Mouse (Mus musculus) small intestine, adult 2 months (tissue): ENCODE data around the gene Eral1. TPM values are rescaled to one million over a fixed set of nuclear protein-coding genes. Genes with fewer than 3 reads are reported as not detected.
A peak's percentile ranks its signal among the peaks of the same experiment; 100 is the strongest.

Experiments
- H3K27ac ChIP-seq: fragments of 200-500 bp; 2 replicates; pipeline ENCODE4 v1.5.1; 2012; ENCODE audit warnings: low read depth, low read length, control low read depth, inconsistent platforms; ENCODE audit not compliant: insufficient read depth
- H3K27me3 ChIP-seq: fragments of 200-500 bp; 2 replicates; pipeline ENCODE4 v1.6.1; 2012; ENCODE audit warnings: mild to moderate bottlenecking, moderate library complexity, low read length, inconsistent platforms; ENCODE audit not compliant: control insufficient read depth, insufficient read depth
- H3K36me3 ChIP-seq: fragments of 200-500 bp; 2 replicates; pipeline ENCODE4 v1.6.1; 2012; ENCODE audit warnings: mild to moderate bottlenecking, low read length, control low read depth, inconsistent platforms; ENCODE audit not compliant: control insufficient read depth, insufficient read depth
- H3K4me1 ChIP-seq: fragments of 200-500 bp; 2 replicates; pipeline ENCODE4 v1.6.1; 2012; ENCODE audit warnings: low read length, inconsistent platforms, mixed read lengths; ENCODE audit not compliant: control insufficient read depth, insufficient read depth, insufficient read length
- H3K4me3 ChIP-seq: fragments of 200-500 bp; 2 replicates; pipeline ENCODE4 v1.5.1; 2012; ENCODE audit warnings: low read depth, mild to moderate bottlenecking, control low read depth, inconsistent platforms, low read length, moderate library complexity
- CTCF ChIP-seq: fragments of 200-500 bp; IDR thresholded peaks from 2 replicates; pipeline ENCODE4 v1.5.1; 2012; ENCODE audit warnings: low read depth, mild to moderate bottlenecking, control low read depth, inconsistent platforms, low read length, moderate library complexity, mixed read lengths; ENCODE audit not compliant: insufficient replicate concordance, insufficient read length; ENCODE audit errors: extremely low read depth
- POLR2A ChIP-seq: fragments of 200-500 bp; IDR thresholded peaks from 2 replicates; pipeline ENCODE4 v1.6.1; 2012; ENCODE audit warnings: low read depth, mild to moderate bottlenecking, control low read depth, inconsistent platforms, low read length, moderate library complexity
- WGBS: fragments of 180-500 bp; shearing (Covaris S2); methylation state at CpG from one replicate; pipeline ENCODE4 v1.1.7; 2018; 5-methylcytosine and 5-hydroxymethylcytosine counted together
- polyA plus RNA-seq: library from polyadenylated mRNA; depleted of rRNA; stranded (reverse); fragments of >200 nt; gene quantifications from 2 replicates; pipeline ENCODE4 v1.2.3, GENCODE M21; 2012; rRNA removed

Eral1 gene
- 12.2 and 17.3 TPM in 2 replicates for polyA plus RNA-seq

GRCm38 (mm10) chr11:78079961-78080921 lies at the start of gene Eral1:
Gene Eral1 (minus strand): TSS chr11:78080383.
- Histone ChIP-seq H3K4me1 (no peaks in the 10 kb centered on the region), H3K27me3 (no peaks in the 10 kb centered on the region), H3K27ac (no peak within 1 kb of the TSS), H3K36me3 (peaks cover 10% of the 10 kb centered on the region), H3K4me3 (peak within 1 kb of the TSS; percentile 82)
- WGBS: 1% methylated on average over 42 of the region's 42 CpGs
- TF ChIP-seq POLR2A: peak; percentile 56; the same call in 1 of the 2 replicates
- no peak for TF ChIP-seq CTCF

- Histone ChIP-seq H3K27ac (no peak overlapping the region), H3K36me3 (no peaks in the 10 kb centered on the region), H3K4me1 (peaks cover 12% of the 10 kb centered on the region), H3K4me3 (no peak overlapping the region), H3K27me3 (no peaks in the 10 kb centered on the region)
- WGBS: 30% methylated on average over 8 of the region's 8 CpGs
- TF ChIP-seq CTCF (no peak), POLR2A (no peak)
These were observed 49.3 kb upstream of the Eral1 start for GRCm38 (mm10) chr11:78129458-78129857.

DNA sequence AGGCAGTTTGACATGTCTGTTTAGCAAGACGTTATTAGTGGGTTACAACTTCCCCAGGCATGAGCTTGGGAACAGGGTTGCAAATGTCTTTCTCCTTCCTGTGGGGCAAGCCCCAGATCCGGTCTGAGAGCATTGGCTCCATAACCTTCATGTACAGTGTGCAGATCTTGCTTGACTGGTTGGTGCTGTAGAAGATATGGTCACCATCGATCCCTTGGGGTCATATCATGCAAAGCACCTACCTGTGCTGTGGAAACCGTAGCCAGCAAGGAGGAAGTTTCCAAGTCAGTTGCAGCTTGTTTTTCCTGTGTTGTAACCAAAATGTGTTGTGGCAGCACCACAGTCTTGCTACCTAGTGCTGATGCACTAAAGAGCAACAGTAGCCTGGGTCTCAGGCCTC lies 46.6 kb upstream of the Eral1 start:
- TF ChIP-seq CTCF (no peak), POLR2A (no peak)
- WGBS: 53% methylated on average over 4 of the region's 4 CpGs

DNA sequence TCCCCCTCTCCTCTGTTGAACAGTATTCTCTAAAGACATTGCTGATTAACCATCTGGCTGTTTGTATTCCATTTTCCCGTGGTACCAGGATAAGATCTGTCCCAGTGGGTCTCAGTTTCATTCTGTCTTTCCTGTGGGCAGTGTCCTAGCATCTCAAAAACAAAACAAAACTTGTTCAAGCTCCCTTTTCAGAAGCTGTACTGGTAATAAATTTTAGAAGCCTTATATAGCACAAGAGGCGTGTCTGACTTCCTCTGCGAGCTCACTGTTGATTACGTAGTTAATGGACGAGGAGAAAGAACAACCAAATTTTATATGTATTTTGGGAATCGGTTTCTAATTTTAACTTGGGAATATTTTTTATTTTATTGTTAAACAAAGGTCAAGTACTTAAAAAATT lies 45.5 kb upstream of the Eral1 start:
- TF ChIP-seq POLR2A: no peak
- TF ChIP-seq CTCF: no peak
- Histone ChIP-seq H3K27me3 (no peaks in the 10 kb centered on the region), H3K4me3 (no peak overlapping the region), H3K36me3 (no peaks in the 10 kb centered on the region), H3K4me1 (peaks cover 12% of the 10 kb centered on the region), H3K27ac (peak overlapping the region; percentile 53; the same call in 1 of the 2 replicates)
- WGBS: 52% methylated on average over 6 of the region's 6 CpGs

More for the DNA sequence above, 46.6 kb upstream of the Eral1 start:
- no peak overlapping the region for H3K27ac ChIP-seq
- H3K27me3 ChIP-seq: no peaks in the 10 kb centered on the region
- no peak overlapping the region for H3K4me3 ChIP-seq
- no peaks in the 10 kb centered on the region for H3K36me3 ChIP-seq
- H3K4me1 ChIP-seq: peaks cover 12% of the 10 kb centered on the region

- no peak for TF ChIP-seq CTCF
- TF ChIP-seq POLR2A: no peak
- no peaks in the 10 kb centered on the region for H3K27me3 ChIP-seq
- peaks cover 9% of the 10 kb centered on the region for H3K4me1 ChIP-seq
- no peak overlapping the region for H3K27ac ChIP-seq
- no peak overlapping the region for H3K4me3 ChIP-seq
- H3K36me3 ChIP-seq: no peaks in the 10 kb centered on the region
These were observed 43.6 kb upstream of the Eral1 start for GRCm38 (mm10) chr11:78123782-78124181.

- 85% methylated on average over 4 of the region's 4 CpGs for WGBS
- no peak for TF ChIP-seq CTCF
- TF ChIP-seq POLR2A: no peak
- Histone ChIP-seq H3K4me1 (peaks cover 9% of the 10 kb centered on the region), H3K4me3 (no peak overlapping the region), H3K27ac (no peak overlapping the region), H3K27me3 (no peaks in the 10 kb centered on the region), H3K36me3 (no peaks in the 10 kb centered on the region)
These were observed 42.6 kb upstream of the Eral1 start for GRCm38 (mm10) chr11:78122815-78123214.

DNA sequence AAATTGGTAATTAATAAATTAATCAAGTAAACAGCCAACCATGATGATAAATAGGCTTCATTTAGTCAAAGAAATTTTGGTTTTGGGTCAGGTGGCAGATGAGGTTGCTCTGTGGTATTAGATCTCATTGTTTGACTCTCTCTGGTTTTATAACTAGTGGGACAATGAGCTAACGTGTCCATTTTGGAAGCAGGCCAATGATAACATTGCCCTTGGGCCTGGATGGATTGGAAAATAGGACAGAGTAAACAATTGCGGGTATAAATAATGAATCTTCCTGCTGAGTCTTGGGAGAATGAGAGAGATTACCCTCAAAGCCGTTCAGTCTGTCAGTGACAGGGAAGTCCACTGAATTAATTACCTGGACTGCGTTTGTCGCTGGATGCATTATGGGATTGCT lies 41.0 kb upstream of the Eral1 start:
- TF ChIP-seq POLR2A (no peak), CTCF (no peak)
- H3K4me3 ChIP-seq: no peak overlapping the region
- 20% methylated on average over 5 of the region's 5 CpGs for WGBS
- no peaks in the 10 kb centered on the region for H3K36me3 ChIP-seq
- no peaks in the 10 kb centered on the region for H3K27me3 ChIP-seq
- H3K4me1 ChIP-seq: peaks cover under 1% of the 10 kb centered on the region
- no peak overlapping the region for H3K27ac ChIP-seq
